Mouse (Mus musculus) erythroblast, adult 5-6 weeks (primary cell): ENCODE data around the gene Slfn8. TPM values are rescaled to one million over a fixed set of nuclear protein-coding genes. Genes with fewer than 3 reads are reported as not detected.
A peak's percentile ranks its signal among the peaks of the same experiment; 100 is the strongest.
"Not testable (repeated sequence)": the region's sequence is repeated elsewhere in the genome, so short reads cannot be mapped to it uniquely, and the experiment has no call there.

Experiments used
- ATAC-seq: replicated peaks from 2 replicates; pipeline ENCODE4 v1.8.0; 2016; ENCODE audit warnings: moderate number of reproducible peaks, mild to moderate bottlenecking, moderate TSS enrichment, inconsistent platforms; ENCODE audit not compliant: poor library complexity, low FRiP score, severe bottlenecking
- total RNA-seq, 2 experiments: library from RNA; stranded (forward) in 1 of 2; stranded (reverse) in 1 of 2; fragments of 150-400 nt in 1 of 2; fragments of 200-764, 138-1000 nt in 1 of 2; gene quantifications; 2 replicates each; pipeline versions ENCODE4 v1.2.3 to v1.2.4; 2015 to 2017; ENCODE audit warnings: low replicate concordance in 2 of 2

The Slfn8 gene
- total RNA-seq, 2 experiments from 2014 or later, result 2.7 to 3.7 TPM

- no peak for ATAC-seq
These were observed 4.5 kb downstream of the Slfn8 start for GRCm38 (mm10) chr11:83016093-83016492.

DNA sequence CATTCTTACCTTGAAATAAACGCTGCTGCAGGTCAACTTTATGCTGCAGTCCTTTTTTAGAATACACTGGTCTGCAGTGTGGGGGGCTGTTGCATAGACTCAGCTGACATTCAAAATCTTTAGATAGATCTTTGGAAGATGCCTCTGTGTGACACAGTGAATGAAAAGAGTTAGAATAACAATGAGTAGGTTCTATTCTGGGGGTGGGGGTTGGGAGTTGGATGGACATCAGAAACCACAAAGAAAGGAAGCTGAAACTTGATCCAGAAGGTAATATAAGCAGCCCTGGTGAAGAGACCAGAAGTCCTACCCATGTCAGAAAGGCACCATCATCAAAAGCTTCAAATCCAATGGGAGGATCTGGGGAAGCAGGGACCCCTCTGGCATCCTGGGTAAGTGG is 7.3 kb downstream of the Slfn8 start:
- ATAC-seq, result no peak

GRCm38 (mm10) chr11:82991469-82992166 is 29.0 kb downstream of the Slfn8 start, which contains the start of gene Slfn9:
TSS of gene Slfn9 (minus strand) at chr11:82991830.
- ATAC-seq, result no peak

- peak; percentile 50; the same call in 1 of the 2 replicates for ATAC-seq
These were observed 29.8 kb downstream of the Slfn8 start for GRCm38 (mm10) chr11:82990612-82991385.

GRCm38 (mm10) chr11:82989357-82989756 is 31.3 kb downstream of the Slfn8 start:
- no peak for ATAC-seq

DNA sequence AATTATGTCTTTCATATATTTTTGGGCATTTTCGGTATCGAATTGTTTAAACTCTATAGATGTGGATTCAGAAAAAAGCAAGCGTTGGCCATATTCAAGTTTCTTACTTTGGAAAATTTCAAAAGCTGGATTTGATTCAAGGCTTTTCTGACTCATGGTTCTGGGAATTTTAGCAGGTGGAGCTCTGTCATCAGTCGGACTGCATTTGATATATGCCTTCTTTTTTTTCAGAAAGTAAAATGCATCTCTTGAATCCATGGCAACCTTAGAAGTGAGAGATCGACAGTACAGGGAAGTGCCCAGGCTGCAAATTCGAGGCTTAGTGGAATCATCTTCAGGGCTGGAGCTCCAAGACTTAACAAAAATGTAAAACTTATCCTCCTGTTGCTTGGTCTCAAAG is 33.0 kb downstream of the Slfn8 start:
- ATAC-seq, result no peak

- no peak for ATAC-seq
These were observed 37.4 kb downstream of the Slfn8 start for GRCm38 (mm10) chr11:82983193-82983592.

DNA sequence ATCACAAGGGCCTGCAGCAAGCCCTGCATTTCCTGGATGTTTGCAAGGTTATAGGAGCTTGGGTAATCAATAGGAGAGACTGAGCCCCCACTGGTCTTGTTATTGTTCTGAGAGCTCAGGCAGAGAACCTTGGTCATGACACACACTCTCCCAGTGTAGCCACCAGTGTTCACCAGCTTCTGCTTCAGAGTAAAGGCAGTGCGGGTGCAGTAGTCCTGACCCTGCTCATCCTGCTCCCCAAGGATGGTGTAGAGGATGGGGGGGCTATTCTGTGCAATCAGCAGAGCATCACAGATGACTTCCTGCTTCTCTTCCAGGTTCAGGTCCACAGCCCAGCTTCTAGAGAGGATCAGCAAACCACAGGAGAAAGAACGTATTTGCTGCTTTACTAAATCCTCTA is 38.2 kb downstream of the Slfn8 start:
- not testable (repeated sequence) for ATAC-seq

DNA sequence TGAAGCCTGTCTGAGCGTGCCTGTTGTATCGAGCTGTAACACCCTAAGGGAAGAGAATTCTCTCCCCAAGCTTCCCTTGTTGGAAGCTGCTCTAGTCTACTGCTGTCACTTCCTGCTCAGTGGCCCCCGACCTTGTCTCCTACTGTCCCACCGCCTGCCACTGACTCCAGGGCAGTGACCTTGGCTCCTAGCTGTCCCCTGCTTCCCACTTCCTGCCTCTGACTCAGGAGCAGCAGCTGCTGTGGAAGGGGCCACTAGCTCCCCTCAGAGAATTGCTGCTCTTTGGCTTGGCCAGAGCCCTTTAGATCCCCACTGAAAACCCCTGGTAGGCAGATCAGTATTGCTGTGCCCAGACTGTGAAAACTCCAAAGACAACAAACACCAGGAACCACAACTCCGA is 46.7 kb downstream of the Slfn8 start:
- no peak for ATAC-seq

GRCm38 (mm10) chr11:82971590-82971974 is 49.0 kb downstream of the Slfn8 start:
- no peak for ATAC-seq

DNA sequence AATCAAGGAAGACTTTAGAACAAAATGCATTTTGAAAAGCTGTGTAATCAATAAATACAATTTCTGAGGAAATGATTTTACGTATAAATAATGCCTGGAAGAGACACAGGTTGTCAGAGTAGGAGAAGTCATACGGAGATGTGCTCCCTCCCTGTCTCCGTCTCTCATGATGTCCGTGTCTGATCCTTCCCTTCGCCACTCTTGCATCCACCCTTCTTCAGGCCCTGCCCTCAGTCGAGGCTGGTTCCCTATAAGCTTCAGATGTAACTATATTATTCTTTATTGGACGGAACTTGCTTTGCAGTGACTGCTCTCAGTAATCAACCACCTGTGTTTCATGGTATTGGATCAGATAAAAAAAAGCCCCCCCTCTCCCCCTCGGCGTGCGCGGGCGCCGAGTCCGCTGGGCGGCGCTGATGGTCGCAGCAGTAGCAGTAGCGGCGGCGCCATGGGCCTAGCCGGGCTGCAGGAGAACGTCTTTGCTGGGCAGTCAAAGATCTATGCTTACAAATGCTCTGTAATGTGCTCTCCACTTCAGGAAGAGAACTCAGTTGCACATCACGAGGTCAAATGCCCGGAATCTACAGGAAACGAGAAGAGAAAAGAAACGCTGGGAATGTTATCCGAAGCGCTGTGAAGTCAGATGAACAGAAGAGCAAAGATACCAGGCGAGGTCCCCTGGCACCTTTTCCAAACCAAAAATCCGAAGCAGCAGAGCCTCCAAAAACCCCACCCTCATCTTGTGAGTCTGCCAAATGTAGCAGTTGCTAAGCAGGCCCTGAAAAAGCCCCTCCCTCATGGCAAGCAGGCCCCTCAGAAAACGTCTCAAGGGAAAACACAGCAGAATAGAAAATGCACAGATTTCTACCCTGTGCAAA is 49.7 kb downstream of the Slfn8 start:
- no peak for ATAC-seq

GRCm38 (mm10) chr11:82962215-82962614 is 58.4 kb downstream of the Slfn8 start:
- no peak for ATAC-seq

DNA sequence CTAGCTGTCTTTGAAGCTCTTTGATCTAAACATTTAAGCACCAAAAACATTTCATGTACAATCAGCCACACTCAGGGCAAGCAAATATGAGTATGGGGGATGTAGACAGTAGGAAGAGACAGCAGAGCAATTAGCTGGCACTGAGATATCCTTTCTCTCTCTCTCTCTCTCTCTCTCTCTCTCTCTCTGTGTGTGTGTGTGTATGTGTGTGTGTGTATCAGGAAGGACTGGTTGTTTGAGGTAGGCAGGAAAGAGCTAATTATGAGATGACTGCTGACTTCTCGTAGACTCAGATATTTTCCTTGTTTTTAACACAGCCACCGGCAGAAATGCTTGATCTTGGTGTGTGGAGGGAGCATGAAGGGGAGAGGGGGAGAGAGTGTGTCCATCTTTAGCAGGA is 58.9 kb downstream of the Slfn8 start:
- ATAC-seq, result no peak

- ATAC-seq, result 0 out of 2 replicates have a peak, but pooled peaks have one; percentile 67
These were observed 61.0 kb downstream of the Slfn8 start for GRCm38 (mm10) chr11:82959613-82960012.

GRCm38 (mm10) chr11:82956925-82957324 is 63.7 kb downstream of the Slfn8 start:
- no peak for ATAC-seq

- ATAC-seq, result no peak
These were observed 66.0 kb downstream of the Slfn8 start for GRCm38 (mm10) chr11:82954631-82955030.

GRCm38 (mm10) chr11:82952612-82953542 is 67.7 kb downstream of the Slfn8 start:
- ATAC-seq, result no peak
